Mouse (Mus musculus) C2C12 (cell line): ENCODE results near the gene Syt14.

Experiments
- CEBPB ChIP-seq: IDR thresholded peaks from one replicate; pipeline ENCODE4 v1.6.1; 2011; ENCODE audit warnings: low read depth, mild to moderate bottlenecking, control low read depth, moderate library complexity
- CTCF ChIP-seq: IDR thresholded peaks from one replicate; pipeline ENCODE4 v1.5.1; 2011; ENCODE audit not compliant: control insufficient read depth, insufficient read depth, insufficient read length
- MAX ChIP-seq: IDR thresholded peaks from one replicate; pipeline ENCODE4 v1.6.1; 2011; ENCODE audit warnings: mild to moderate bottlenecking, control low read depth
- USF1 ChIP-seq: IDR thresholded peaks from one replicate; pipeline ENCODE4 v1.6.1; 2011; ENCODE audit warnings: low read depth, mild to moderate bottlenecking, control low read depth, moderate library complexity

DNA sequence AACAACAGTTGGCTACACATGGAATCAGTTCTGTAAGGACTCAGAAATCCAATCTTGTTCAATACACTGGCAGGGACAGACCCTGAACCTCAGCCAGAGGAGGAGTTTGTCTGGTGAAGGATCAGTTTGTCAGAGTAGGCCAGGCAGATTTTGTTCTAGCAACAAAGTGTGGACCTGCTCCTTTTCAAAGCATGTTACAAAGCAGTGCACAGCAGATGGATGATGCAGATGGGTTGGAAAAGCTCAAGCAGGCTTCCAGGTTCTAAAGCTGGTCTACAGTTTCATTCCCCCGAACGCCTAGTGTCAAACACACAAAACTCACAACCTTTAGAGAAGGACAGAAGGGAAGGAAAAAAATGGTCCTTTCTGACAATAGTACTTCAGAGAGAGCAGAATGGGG is 31.6 kb downstream of the Syt14 start:
- TF ChIP-seq CEBPB (no peak), CTCF (no peak), MAX (no peak), USF1 (no peak)
